Mouse (Mus musculus): ENCODE measurements around the gene Syde1. TPM values are rescaled to one million over a fixed set of nuclear protein-coding genes. Genes with fewer than 3 reads are reported as not detected.
"Not testable (repeated sequence)": the region's sequence is repeated elsewhere in the genome, so short reads cannot be mapped to it uniquely, and the experiment has no call there.

Syde1 gene
- polyA plus RNA-seq (2015; fragmentation: Nextera tagmentation; extraction: Ambion mirVana) = 4.1 and 4.9 TPM in 2 replicates

- ATAC-seq = peak; percentile 80
- Histone ChIP-seq H3K27ac (no peak within 1 kb of the TSS), H3K9me3 (no peaks in the 10 kb centered on the region), H3K27me3 (no peaks in the 10 kb centered on the region; the same call in 1 of the 2 replicates), H3K4me2 (replicated peaks) (peak within 1 kb of the TSS; percentile 65), H3K36me3 (peaks cover 16% of the 10 kb centered on the region; the same call in 1 of the 2 replicates), H3K4me3 (replicated peaks) (peak within 1 kb of the TSS; percentile 42), H3K9ac (replicated peaks) (peak within 1 kb of the TSS; percentile 60), H3K4me1 (replicated peaks) (peaks cover 16% of the 10 kb centered on the region)
- 5% methylated on average over 45 of the region's 54 CpGs for WGBS
Observed at GRCm38 (mm10) chr10:78591406-78592328, at the start of gene Syde1. Syde1 (minus strand) TSS chr10:78591964.

DNA sequence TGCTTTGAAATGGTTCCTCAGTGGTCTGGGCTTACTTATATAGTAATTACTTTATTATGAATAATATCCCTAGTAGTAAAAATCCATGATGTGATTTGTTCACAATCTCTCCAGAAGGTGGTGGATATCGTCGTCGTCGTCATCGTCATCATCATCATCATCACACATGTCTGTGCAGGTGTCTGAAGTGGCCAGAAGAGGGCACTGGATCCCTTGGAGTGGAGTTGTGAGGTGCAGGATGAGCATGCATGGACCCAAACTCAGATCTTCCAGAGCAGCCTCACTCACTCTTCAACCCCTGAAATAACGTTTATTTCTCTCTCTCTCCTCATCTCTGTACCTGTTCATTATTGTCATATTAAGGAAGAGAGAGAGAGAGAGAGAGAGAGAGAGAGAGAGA, 40.5 kb upstream of the Syde1 start:
- ATAC-seq = peak; percentile 78; the same call in 1 of the 2 replicates
- Histone ChIP-seq H3K27ac (no peak overlapping the region), H3K4me1 (replicated peaks) (no peaks in the 10 kb centered on the region), H3K27me3 (no peaks in the 10 kb centered on the region), H3K36me3 (no peaks in the 10 kb centered on the region), H3K4me3 (replicated peaks) (no peak overlapping the region), H3K9ac (replicated peaks) (no peak overlapping the region), H3K9me3 (no peaks in the 10 kb centered on the region), H3K4me2 (replicated peaks) (peak overlapping the region; percentile 25)
- WGBS = 21% methylated on average over 6 of the region's 6 CpGs

GRCm38 (mm10) chr10:78630194-78630593, 38.4 kb upstream of the Syde1 start:
- no peak overlapping the region for H3K9ac ChIP-seq (replicated peaks)
- H3K36me3 ChIP-seq = no peaks in the 10 kb centered on the region
- H3K27me3 ChIP-seq = no peaks in the 10 kb centered on the region
- no peak overlapping the region for H3K4me2 ChIP-seq (replicated peaks)
- H3K27ac ChIP-seq = no peak overlapping the region
- no peaks in the 10 kb centered on the region for H3K9me3 ChIP-seq
- WGBS = 91% methylated on average over 4 of the region's 4 CpGs
- no peaks in the 10 kb centered on the region for H3K4me1 ChIP-seq (replicated peaks)
- no peak overlapping the region for H3K4me3 ChIP-seq (replicated peaks)
- ATAC-seq = no peak

- not testable (repeated sequence) for H3K9me3 ChIP-seq; H3K4me3 ChIP-seq (replicated peaks); H3K4me2 ChIP-seq (replicated peaks); ATAC-seq; H3K4me1 ChIP-seq (replicated peaks); H3K27ac ChIP-seq; H3K36me3 ChIP-seq; H3K27me3 ChIP-seq; H3K9ac ChIP-seq (replicated peaks)
- WGBS = 90% methylated on average over 3 of the region's 3 CpGs
Observed at GRCm38 (mm10) chr10:78623143-78623542, 31.4 kb upstream of the Syde1 start.

- Histone ChIP-seq H3K36me3 (no peaks in the 10 kb centered on the region), H3K9ac (replicated peaks) (no peak within 1 kb of the TSS), H3K27ac (no peak within 1 kb of the TSS), H3K4me3 (replicated peaks) (no peak within 1 kb of the TSS), H3K4me2 (replicated peaks) (no peak within 1 kb of the TSS), H3K27me3 (no peaks in the 10 kb centered on the region), H3K4me1 (replicated peaks) (no peaks in the 10 kb centered on the region), H3K9me3 (no peaks in the 10 kb centered on the region)
- WGBS = 90% methylated on average over 1 of the region's 1 CpGs
- ATAC-seq = no peak
Observed at GRCm38 (mm10) chr10:78617974-78618373, 26.2 kb upstream of the Syde1 start, which contains the start of gene Olfr1357. Olfr1357 (minus strand) TSS chr10:78618074.

- 77% methylated on average over 3 of the region's 3 CpGs for WGBS
Observed at GRCm38 (mm10) chr10:78607602-78608001, 15.8 kb upstream of the Syde1 start.

GRCm38 (mm10) chr10:78605080-78605479, 13.3 kb upstream of the Syde1 start:
- Histone ChIP-seq H3K4me2 (replicated peaks) (no peak overlapping the region), H3K27me3 (no peaks in the 10 kb centered on the region), H3K4me3 (replicated peaks) (no peak overlapping the region), H3K9me3 (no peaks in the 10 kb centered on the region), H3K27ac (no peak overlapping the region), H3K4me1 (replicated peaks) (no peaks in the 10 kb centered on the region), H3K9ac (replicated peaks) (no peak overlapping the region), H3K36me3 (no peaks in the 10 kb centered on the region)
- WGBS = 41% methylated on average over 3 of the region's 3 CpGs
- no peak for ATAC-seq

More at GRCm38 (mm10) chr10:78607602-78608001, 15.8 kb upstream of the Syde1 start:
- no peak overlapping the region for H3K27ac ChIP-seq
- no peak overlapping the region for H3K4me2 ChIP-seq (replicated peaks)
- H3K4me1 ChIP-seq (replicated peaks) = no peaks in the 10 kb centered on the region
- H3K4me3 ChIP-seq (replicated peaks) = no peak overlapping the region
- no peak for ATAC-seq
- no peaks in the 10 kb centered on the region for H3K9me3 ChIP-seq
- no peaks in the 10 kb centered on the region for H3K27me3 ChIP-seq
- H3K9ac ChIP-seq (replicated peaks) = no peak overlapping the region
- H3K36me3 ChIP-seq = no peaks in the 10 kb centered on the region

DNA sequence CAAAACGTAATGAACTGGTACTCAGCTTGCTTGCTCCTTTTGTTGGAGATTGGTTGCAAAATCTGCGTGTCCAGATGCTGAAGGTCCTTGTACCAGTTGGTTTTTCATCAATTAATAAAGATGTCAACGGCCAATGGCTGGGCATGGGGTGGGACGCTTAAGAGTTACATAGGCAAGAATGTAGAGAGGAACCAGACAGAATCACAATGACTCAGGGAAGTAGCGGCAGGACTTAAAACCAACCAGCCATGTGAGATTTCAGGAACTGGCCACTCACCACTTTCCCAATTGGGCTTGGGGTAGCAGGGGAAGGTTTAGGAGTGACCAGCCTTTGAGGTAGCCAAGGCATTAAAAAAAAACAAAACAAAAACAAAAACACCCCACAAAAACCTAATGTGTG, 8.1 kb upstream of the Syde1 start:
- Histone ChIP-seq H3K4me3 (replicated peaks) (no peak overlapping the region), H3K27ac (no peak overlapping the region), H3K27me3 (no peaks in the 10 kb centered on the region), H3K9me3 (no peaks in the 10 kb centered on the region), H3K36me3 (no peaks in the 10 kb centered on the region), H3K4me1 (replicated peaks) (no peaks in the 10 kb centered on the region), H3K9ac (replicated peaks) (no peak overlapping the region), H3K4me2 (replicated peaks) (no peak overlapping the region)
- ATAC-seq = no peak
- WGBS = 89% methylated on average over 5 of the region's 5 CpGs

DNA sequence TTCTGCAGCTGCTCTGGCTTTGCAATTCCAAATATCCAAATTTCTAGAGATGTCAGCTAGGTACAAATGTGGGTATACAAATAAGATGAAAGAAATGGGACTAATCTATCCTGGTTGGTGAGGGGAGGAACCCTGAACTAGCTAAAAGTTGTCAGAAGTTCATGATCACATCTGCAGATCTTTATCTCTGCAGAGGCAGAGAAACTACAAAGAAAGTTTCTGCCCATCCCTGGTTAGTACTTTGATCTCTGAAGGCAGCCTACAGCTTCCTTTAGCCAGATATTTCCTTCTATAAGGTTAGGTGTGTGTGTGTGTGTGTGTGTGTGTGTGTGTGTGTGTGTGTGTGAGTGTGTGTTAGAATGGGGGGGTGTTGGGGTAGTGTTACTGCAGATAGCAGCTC, 2.8 kb upstream of the Syde1 start:
- H3K27me3 ChIP-seq = no peaks in the 10 kb centered on the region; the same call in 1 of the 2 replicates
- no peak overlapping the region for H3K9ac ChIP-seq (replicated peaks)
- no peaks in the 10 kb centered on the region for H3K9me3 ChIP-seq
- H3K27ac ChIP-seq = no peak overlapping the region
- ATAC-seq = no peak
- no peak overlapping the region for H3K4me2 ChIP-seq (replicated peaks)
- H3K4me3 ChIP-seq (replicated peaks) = no peak overlapping the region
- no peaks in the 10 kb centered on the region for H3K36me3 ChIP-seq
- H3K4me1 ChIP-seq (replicated peaks) = peaks cover 16% of the 10 kb centered on the region

DNA sequence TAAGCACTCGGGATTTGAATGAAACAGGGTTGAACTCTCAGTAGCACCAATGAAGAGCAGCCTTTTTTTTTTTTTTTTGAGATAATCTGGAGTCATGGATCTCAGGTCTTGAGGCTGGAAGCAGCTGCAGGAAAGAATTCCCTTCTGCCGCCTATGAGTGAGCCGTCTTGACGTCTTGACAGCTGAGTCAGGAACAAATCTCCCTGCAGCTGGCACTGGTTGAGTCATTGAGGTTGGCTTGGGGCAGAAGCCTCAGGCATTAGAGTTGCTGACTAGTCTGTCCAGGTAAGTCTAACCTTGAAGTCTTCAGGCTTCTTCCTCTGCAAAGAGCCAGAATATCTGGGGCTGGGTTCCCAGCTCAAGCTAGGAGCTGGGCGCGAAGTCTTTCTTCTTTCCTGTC, 2.4 kb upstream of the Syde1 start:
- ATAC-seq = no peak
- no peaks in the 10 kb centered on the region for H3K9me3 ChIP-seq
- H3K27ac ChIP-seq = no peak overlapping the region
- H3K27me3 ChIP-seq = no peaks in the 10 kb centered on the region; the same call in 1 of the 2 replicates
- H3K9ac ChIP-seq (replicated peaks) = no peak overlapping the region
- 78% methylated on average over 6 of the region's 6 CpGs for WGBS
- H3K4me2 ChIP-seq (replicated peaks) = no peak overlapping the region
- H3K36me3 ChIP-seq = no peaks in the 10 kb centered on the region
- peaks cover 16% of the 10 kb centered on the region for H3K4me1 ChIP-seq (replicated peaks)
- no peak overlapping the region for H3K4me3 ChIP-seq (replicated peaks)

DNA sequence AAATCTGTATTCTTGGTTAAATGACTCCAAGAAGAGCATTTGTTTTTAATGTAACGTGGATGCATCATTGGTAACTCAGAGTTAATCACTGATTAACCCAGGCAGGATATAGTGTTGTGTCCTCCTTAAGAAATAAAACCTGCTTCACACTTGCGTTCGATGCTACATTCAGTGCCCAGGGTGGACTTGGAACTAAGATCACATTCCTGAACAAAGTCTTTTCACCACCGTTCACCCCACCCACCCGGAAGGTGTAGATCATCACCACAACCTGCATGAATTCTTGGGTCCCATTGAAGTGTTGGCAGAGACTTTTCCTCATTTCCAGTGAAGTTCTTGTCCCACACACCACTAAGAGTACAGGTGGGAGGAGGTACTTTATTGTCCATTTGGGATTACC, 2.0 kb upstream of the Syde1 start:
- Histone ChIP-seq H3K27ac (no peak overlapping the region), H3K9me3 (no peaks in the 10 kb centered on the region), H3K27me3 (no peaks in the 10 kb centered on the region; the same call in 1 of the 2 replicates), H3K4me3 (replicated peaks) (no peak overlapping the region), H3K36me3 (peaks cover 3% of the 10 kb centered on the region; the same call in 1 of the 2 replicates), H3K4me1 (replicated peaks) (peaks cover 16% of the 10 kb centered on the region), H3K4me2 (replicated peaks) (no peak overlapping the region), H3K9ac (replicated peaks) (no peak overlapping the region)
- WGBS = 90% methylated on average over 5 of the region's 5 CpGs
- ATAC-seq = no peak

DNA sequence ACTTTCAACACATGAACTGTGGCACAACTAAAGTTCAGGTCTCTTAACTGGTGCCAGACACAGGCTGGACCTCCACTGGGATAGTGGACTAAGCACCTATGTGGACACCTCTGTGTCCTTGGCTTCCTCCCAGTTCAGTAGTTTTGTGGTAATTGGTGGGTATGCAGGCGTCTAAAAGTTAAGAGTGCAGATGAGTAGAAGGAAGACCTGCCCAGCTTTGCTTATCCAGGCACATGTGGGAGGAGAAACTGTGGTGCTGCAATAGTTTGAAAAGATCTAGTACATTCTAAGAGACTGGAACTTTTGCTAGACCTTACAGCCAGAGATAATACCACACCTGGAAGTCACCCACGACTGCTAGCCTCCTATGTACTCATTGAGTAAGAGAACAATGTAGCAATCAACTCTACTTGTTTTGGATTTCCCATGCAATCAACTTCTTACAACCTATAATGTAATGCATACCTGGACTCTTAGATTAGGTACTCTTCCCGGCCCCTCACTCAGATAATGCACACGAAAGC, 1.2 kb upstream of the Syde1 start:
- H3K9me3 ChIP-seq = no peaks in the 10 kb centered on the region
- no peak overlapping the region for H3K4me3 ChIP-seq (replicated peaks)
- no peaks in the 10 kb centered on the region; the same call in 1 of the 2 replicates for H3K27me3 ChIP-seq
- WGBS = 86% methylated on average over 4 of the region's 4 CpGs
- H3K36me3 ChIP-seq = peaks cover 9% of the 10 kb centered on the region; the same call in 1 of the 2 replicates
- H3K4me2 ChIP-seq (replicated peaks) = no peak overlapping the region
- H3K4me1 ChIP-seq (replicated peaks) = peaks cover 16% of the 10 kb centered on the region
- ATAC-seq = no peak
- no peak overlapping the region for H3K27ac ChIP-seq
- no peak overlapping the region for H3K9ac ChIP-seq (replicated peaks)

All from midbrain, embryonic 13.5 days (tissue).